Mouse (Mus musculus): Measurements from ENCODE around the gene 1700028J19Rik.

DNA sequence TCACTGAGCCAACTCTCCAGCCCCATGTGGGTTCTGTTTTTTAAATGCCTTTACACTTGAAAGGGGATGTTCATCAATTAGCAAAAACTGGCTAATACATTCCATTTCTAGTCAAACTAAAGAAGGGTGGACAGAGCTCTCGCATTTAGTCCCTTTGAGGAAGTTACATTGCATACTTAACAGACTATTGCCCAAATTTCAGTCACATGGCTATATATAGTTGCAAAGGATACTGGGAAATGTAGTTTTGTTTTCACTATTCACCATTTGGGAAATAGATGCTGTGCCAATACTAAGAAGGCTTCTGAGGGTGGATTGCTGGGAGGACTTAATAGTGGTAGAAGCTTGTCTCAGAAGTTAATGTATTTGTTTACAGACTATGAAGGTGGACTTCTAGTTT lies 34.5 kb upstream of the 1700028J19Rik start:
- TF ChIP-seq CTCF (IDR thresholded peaks at IDR 0.05; ENCODE audit: borderline replicate concordance, control insufficient read depth, extremely low read depth, insufficient read depth, low read length, poor library complexity) (no peak), POLR2A (IDR thresholded peaks at IDR 0.05; ENCODE audit: control insufficient read depth, extremely low read depth, insufficient read depth, low read length, poor library complexity) (no peak)
